Mouse (Mus musculus): ENCODE measurements around the gene Gm28038.

GRCm38 (mm10) chr2:30256616-30257350 lies 24.1 kb upstream of the Gm28038 start:
- TF ChIP-seq EP300 (optimal IDR thresholded peaks at IDR 0.05) (no peak), CTCF (IDR thresholded peaks at IDR 0.05; ENCODE audit: low read depth) (no peak)
